Mouse (Mus musculus): Measurements from ENCODE around the gene Sec22b. TPM values are rescaled to one million over a fixed set of nuclear protein-coding genes. Genes with fewer than 3 reads are reported as not detected.

Gene Sec22b
- total RNA-seq, 2 experiments from 2014 or later = 79.1 to 83.4 TPM

DNA sequence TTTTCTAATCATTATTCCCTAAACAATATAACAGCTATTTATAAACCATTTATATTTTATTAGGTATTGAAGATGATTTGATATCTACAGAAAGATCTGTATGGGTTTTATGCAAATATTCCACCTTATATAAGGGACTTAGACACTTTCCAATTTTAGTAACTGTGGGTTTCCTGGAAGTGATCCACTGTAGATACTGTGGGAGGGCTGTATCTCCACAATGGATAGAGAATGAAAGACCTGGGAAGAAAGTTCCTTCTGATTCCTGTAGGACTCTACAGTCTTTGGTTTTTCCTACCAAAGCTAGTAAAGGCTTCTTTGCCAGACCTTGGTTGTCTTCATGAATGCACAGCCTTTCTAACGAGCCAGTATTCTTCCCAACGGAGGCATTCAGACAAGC, 8.7 kb downstream of the Sec22b start:
- no peak for DNase-seq

DNA sequence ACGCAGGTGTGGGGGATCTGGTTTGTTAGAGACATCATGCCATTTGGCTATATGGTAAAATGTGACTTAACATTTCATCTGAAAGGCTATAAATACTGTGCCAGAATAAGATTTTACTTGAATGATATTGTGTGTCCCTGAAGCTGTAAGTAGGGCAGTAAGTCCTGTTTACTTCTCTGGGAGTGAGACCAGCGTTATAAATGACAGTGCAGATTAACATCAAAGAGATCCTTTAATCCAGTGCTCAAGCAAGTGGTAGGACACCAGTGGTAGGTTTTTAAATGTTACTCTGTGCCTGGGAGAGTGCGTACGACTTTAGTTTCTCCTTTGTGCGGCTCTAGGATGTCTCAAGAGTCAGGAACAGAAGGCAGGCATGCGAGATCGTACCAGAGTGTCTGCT, 10.1 kb downstream of the Sec22b start:
- no peak for DNase-seq

DNA sequence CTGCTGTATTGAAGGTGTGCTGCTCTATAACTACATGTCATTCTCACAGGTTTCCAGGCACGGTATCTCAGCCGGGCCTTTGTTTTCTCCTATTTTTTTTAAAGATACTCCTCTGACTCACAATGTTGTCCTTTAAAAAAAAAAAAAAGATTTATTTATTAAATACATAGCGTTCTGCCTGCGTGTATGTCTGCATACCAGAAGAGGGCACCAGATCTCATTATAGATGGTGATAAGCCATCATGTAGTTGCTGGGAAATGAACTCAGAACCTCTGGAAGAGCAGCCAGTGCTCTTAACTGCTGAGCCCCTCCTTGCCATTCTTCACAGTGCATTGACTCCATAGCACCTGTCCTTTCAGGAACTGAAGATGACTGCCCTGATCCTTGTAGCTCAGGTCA, 14.1 kb downstream of the Sec22b start:
- no peak for DNase-seq

DNA sequence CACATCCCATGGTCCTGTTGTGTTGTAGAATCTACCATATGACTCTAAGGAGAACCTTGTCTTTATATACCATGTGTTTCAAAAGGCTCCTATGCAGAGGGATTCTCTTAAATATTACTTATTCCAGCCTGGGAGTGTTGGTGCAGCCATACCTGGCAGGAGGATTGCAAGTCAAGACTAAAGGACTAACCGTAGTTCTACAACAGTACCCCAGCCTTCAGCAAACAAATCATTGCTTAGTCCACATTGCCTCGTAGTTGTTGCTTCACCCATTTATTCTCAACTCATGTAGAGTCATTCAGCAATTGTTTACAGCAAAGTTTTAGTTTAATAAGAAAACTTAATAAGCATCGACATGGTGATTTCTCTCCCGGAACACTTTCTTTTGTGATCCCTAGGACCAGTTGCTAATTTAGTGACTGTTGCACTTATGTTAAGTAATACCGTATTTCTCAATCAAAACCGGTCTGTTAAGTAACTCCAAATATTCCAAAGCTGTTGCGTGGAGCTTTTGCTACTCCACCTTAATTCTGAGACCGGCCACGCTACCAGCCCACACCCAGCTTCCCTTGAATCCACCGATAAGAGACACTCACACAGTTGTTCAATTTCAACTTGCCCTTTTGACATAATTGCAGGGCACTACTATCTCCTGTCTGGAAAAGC, 18.0 kb downstream of the Sec22b start:
- DNase-seq = no peak

DNA sequence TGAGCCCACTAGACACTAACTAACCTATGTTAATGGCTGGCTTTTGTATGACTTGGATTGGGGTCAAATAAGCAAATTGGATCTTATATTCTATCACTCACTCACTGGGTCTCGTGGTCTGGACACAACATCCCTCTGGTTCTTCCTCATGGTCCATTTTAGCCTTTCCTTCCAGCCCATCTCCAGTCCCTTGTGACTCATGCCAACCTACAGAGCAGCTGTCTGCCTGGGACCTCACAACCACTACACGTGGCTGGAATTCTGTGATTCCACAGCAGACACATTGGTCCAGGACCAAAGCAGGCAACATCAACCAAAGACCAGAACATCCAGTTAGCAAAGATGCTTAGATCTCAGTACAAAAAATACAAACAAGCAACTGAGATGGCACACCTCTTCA, 24.3 kb downstream of the Sec22b start:
- no peak for DNase-seq

DNA sequence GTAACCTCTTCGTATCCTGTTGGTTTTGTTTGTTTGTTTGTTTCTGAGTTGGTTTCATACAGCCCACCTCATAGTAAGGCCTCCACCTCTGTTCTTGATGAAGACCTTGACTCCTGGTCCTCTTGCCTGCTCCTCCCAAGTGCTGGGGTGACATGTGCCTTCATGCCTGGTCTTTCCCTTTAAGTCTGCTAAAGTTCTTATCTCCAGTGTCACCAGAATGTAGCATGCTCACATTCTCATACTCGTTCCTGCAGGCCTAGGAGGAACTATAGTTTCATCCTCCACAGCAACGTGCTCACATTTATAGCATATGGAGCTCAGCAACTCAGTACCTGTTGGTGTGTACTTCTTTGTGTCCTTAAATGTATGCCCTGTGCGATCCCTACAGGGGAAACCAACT, 26.3 kb downstream of the Sec22b start:
- DNase-seq = no peak

DNA sequence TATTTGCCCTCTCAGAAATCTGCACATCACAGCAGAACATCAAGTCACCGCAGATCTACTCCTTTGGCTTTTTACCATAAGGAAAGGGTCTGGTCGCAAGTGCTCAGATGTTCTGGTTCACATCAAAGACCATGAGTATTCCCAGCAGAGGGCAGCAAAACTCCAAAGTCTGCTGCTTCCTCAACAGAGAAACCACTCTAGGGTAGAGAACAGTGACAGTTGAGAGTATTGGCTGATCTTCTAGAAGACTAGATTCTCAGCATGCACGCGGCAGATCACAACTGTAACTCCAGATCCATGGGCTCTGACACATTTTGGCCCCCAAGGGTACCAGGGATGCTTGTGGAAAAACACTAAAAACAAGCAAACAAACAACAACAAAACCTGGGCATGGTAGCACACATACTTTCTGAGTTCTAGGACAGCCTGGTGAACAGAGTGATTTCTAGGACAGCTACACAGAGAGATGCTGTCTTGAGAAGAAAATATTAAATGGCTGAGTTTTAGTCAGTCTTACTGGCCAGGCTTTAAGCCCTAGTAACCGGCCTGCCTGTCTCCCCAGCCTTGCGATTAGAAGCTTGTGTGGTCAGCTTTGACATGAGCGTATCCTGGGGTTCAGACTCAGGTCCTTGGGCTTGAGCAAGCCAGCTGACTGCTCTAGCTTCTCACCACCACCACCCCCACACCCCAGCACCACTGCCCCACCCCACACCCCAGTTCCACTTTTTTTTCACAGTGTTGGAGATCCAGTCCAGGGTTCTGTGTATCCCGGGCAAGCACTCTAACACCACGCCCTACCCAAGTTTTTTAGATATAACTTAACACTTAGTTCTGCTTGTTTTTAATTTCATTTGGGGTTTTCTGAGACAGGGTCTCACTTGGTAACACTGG, 28.2 kb downstream of the Sec22b start:
- DNase-seq = peak; percentile 65 to 70

DNA sequence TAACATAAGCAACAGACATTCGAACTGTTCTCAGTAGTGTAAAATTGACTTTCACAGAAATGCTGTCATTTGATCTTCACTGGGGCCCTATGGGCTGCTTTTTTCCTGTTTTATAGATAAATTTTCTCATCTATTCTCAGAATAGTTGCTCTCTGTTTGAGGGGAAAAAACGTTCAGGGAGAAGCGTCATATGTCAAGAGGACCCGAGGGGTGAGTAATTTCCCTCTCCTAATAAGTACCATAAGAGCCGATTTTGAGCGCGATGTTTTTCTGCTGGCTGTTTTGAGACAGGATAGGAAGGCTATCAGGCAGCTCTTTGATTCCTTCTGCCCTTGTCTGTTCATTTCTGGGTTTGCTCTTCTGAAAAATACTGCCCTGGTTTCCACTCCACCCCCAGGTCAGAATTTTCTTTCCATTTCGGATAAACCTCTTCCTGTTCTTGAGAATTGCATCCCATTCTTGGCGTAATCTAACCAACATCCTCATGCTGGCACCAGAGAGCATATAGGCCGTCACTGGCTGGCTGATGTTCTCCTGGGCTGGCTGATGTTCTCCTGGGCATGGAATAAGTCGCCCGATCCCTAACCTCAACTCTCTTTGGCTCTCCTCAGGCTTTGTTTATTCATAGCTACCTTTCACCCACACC, 29.3 kb downstream of the Sec22b start:
- DNase-seq = no peak

DNA sequence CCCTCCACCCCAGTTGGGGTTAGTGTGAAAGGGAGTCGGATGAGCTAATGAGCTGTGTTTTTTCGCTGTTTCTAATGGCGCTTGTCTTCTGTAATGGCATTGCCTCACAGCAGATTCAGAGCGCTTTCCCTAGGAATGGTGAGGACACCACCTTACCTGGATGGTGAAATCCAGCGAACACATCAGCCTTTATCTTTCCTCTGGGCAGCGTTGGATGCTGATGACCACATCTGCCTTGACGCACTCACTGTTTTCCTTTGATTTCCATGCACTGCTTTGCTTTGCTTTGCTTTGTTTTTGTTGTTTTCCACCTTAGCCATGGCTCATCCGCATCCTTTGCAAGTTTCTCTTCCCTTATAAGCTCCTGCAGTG, 29.8 kb downstream of the Sec22b start:
- no peak for DNase-seq

DNA sequence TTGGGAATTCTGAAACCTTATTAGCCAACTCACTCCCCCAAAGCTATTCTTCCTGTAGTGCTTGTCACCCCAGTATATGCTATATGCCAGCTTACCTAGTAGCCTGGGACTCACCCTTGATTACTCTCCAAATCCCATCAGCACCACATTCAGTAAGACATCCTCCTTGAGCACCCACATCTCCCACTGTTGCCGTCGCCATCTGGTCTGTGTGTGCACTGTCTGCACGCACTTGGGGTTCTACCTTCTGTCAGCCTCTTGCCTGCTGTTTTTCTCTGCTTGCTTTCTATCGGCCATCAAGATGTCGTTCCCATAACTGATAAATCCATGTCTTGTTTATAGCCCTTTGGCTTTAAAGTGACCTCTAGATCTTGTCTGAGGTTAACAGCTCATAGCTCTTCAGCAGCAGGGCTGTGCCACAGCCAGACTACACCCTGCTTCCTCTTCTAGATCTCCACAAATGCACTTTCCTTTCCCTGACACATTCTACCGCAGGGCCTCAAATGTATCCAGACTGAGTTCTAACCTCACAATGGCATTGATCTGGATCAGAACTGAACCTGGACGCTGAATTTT, 30.4 kb downstream of the Sec22b start:
- DNase-seq = peak; percentile 49 to 50

DNA sequence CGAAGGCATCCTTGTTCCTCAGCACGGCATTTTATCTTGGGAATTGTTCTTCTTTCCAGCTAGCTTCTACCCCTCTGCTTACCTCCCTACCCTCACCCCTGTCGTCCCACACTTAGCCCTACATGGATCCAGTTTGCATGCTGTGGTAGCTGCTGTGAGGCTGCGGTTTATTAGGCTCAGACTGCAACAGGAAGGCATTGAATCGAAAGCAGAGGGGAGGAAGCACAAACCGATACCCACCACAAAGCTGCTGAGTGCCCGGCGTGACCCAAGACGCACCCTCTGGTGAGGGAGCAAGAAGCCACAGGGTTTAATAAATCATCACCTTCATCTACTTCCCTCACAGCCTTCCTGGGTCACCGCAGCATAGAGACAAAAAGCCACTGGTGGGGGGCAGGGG, 31.1 kb downstream of the Sec22b start:
- DNase-seq = no peak

DNA sequence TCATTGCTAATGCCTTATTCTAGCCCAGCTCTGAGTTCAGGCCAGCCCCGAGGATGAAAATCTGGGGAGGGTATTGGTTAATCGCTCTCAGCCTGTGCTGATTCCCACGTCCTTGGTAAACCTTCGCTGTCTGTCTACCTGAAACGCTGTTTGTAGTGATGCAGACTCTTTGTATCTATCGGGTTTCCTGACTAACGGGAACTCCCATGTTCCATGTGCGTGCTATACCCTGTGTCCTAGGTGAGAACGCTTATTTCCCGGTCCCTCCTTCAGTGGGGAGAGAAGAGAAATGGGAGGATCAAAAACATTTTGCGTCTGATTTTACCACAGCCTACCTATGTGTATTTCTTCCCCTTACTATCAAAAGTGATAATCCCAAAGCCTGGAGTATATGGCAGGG, 31.8 kb downstream of the Sec22b start:
- no peak for DNase-seq

DNA sequence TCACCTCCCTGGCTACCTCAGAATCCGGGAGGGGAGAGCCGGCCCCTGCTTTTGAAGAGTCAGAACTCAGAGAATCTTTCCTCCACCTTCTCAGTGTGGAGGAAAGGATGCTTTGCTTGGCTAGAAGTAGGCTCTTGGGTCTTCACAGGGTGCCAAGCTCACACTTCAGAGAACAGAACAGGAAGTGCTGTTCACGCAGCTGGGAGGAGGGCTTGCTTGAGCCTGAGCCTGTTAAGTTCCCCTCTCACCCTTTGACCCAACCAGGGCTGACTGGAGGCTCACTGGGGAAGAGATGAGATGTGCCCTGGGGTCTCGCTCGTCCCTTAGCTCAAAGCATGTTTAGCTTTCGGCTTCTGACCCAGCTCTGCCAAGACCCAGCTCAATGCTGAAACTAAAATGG, 32.3 kb downstream of the Sec22b start:
- DNase-seq = no peak

DNA sequence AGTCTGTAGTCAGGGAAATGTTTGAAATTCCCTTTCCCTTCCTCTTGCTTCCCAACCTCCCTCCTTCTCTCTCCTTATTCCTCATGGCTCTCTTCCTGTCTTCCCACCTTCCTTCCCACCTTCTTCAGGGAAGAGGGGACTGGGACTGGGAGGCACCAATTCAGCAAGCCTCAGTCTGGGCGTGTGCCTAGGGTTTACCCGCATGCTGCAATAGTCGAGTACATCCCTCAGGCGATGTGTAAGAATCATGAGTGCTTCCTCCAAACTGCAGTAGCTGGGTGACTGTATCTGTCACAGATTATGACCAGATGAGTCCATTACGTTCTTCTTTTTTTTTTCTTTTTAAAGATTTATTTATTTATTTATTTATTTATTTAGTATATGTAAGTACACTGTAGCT, 32.8 kb downstream of the Sec22b start:
- no peak for DNase-seq

DNA sequence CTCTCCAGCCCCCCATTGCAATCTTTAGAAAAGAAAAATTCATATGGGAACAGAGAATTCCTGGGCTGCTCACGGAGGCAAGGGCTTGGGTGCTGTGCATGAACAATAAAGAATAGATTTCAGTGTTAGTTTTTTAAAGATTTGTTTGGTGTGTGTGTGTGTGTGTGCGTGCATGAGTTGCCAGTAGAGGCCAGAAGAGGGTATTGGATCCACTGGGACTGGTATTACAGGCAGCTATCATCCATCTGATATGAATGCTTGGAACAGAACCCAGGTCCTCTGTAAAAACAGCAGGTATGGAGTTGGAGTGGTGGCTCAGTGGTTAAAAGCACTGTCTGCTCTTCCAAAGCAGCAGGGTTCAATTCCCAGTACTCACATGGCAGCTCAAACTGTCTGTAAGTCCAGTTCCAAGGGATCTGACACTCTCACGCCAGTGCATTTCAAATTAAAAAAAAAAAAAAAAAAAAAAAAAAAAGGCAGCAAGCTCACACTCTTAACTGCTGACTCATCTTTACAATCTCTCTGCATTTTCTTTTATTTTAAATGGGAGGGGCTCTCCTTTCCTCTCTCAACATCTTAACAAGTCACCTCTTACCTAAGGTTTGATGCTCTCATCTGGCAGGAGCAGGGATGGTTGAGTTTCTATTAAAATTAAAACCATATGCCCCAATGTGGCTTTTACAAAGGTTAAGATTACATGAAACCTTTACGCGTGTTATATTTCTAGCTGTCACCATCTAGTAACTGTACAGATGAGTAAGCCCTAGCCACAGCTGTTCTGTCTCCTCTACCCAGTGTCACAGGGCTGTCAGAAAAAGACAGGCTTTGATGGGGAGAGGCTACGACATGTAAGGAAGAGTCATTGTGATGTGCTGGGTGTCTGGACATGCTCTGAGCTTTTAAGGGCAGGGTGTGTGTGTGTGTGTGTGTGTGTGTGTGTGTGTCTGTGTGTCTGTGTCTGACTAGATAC, 33.6 kb downstream of the Sec22b start:
- DNase-seq = no peak

DNA sequence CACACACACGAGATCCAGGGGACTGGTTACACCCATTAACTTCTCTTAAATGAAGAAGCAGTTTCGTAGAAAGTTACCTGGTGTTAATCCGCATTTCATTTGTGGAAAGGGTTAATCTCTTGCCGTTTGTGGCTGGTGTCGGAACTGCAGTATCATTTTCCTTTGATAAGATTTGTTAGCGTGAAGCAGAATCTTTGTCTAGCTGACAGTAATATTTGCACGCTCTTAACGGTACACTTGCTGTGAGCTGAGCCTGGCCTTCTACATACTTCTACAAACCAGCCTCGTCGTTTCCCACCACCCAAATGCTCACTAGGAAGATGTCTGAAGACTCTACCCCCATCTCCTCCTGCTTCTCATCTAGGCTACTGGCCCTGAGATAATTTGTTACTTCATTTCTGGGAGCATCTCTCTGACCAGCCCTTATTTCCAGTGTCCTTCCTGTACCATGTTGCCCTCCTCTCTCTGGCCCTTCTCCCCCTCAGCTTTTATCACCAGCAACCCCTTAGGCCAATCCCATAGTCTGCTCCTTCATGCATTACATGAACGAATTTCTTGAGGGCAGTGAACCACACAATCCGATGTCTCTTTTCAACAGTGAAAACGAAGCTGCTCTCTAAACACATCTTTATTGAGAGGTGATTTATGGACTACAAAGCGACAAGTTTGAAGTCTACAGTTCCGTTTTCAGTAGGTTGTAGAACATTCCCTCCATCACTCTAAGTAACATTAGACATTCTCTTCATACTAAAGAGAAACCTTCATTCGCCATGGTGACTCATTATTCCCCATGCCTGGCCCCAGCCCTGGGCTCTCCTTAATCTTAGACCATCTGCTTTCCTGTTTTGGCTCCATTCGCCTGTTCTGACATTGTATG, 36.3 kb downstream of the Sec22b start:
- no peak for DNase-seq

DNA sequence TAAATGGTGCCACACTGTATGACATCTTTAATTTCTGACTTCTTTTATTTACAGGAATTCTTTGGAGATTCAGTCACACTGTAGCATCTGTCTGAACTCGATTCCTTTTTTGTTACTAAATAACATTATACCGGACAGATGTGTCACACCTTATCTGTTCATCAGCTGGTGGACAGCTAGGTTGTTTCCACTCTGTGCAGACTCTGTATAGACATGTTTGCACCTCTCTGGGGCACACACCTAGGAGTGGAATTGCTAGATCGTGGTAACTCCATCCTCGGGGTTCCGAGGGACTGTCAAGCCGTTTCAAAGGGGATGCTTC, 36.9 kb downstream of the Sec22b start:
- no peak for DNase-seq

DNA sequence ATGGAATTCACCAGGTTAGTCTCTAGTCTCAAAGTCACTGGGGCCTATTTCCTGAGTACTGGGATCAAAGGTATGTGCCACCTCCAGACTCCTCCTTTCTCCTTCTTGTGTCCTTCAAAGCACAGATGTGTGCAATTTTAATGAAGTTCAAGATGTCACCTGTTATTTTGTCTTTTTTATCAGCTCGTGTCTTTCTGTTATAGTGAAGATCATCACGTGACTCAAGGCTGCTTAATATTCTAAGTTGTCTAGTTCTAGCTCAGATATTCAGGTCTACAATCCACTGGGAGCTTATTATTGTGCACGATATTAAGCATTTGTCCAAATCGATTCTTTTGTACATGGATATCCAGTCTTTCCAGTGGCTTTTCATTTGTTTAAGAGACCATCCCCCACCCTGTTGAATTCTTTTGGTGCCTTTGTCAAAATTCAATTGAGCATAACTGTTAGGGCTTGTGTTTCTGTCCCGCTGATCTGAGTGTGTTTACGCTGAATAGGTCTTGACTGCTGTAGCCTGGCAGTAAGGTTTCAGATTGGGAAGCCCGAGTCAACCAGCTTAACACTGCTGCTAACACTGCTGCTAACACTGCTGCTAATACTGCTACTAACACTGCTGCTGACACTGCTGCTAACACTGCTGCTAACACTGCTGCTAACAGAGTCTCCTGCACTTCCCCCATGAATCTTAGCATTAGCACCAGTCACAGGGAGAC, 38.0 kb downstream of the Sec22b start:
- DNase-seq = no peak

DNA sequence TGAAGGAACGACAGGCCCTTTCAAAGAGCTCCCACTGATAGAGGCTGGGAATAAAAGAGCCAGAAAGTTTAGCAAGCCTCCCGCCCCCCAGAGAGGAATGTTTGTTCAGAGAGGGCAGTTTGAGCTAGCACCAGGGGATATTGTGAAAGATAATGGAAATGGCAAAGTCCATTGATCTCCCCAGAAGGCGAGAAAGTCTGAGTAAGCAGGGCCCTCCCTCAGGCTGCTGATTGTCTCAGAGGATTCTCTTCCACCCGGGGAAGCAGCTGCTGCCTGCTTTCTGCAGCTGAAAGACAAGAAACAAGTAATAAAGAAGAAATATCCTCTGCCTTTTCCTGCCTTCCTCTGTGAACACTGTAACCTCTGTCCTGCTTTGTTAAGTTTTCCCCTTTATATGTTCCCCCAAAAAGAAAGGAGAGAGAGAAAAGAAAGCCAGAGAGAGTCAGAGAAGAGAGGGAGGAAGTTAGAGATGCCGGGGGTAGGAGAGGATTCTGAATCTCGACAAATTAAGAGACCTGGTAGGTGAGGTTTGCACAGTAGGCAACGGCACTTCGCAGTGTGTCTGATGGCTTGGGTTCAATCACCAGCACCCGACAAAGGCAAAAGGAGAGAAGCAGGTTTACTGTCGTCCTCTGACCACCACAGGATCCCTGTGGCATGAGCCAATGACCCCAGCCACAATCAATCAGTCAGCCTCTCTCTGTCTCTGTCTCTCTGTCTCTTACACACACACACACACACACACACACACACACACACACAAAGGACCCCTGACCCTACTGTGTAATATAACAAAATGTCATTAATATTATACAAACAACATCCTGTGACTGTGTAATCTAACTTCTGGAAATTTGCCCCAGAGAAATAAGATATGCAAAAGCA, 38.9 kb downstream of the Sec22b start:
- DNase-seq = no peak

Data from layer of hippocampus, postnatal 36 days (tissue).